Comparison of ENCODE assay signal across 19 mouse cellular contexts in the genomic region with DNA sequence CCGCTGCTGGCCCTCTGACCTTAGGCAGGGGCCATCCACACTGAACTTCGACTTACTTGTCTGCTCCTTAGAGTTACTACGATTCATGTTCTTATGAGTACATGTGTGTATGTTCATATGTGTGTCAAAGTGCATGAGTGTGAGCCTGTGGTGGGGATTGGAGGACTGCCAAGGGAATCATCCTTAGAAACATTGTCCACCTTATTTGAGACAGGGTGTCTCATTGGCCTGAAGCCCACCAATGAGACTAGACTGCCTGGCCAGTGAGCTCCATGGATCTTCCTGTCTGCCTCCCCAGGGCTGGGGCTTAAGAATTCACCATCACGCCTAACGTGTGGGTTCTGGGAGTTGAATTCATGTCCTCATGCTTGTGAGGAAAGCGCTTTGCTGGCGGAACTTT. TPM values are rescaled to one million over a fixed set of nuclear protein-coding genes. Genes with fewer than 3 reads are reported as not detected.
"Had no signal": no experiment of that assay in that cellular context is flagged by ENCODE, and none has a peak within 500 bp of the region (broad histone marks: within the 10 kb centered on the region; RNA-seq: fewer than 3 reads in every experiment).

No protein-coding gene starts in this region.

- DNase-seq: liver, postnatal 0 days; lung, adult 2 months; lung, postnatal 14 days; lung, postnatal 36 days; right cerebral cortex, postnatal 14 days; thymus, adult 2 months; thymus, postnatal 25 days; thymus, postnatal 4 days had no signal

- H3K27ac ChIP-seq: lung, embryonic 15.5 days; macrophage; midbrain, embryonic 13.5 days; midbrain, embryonic 15.5 days; neural tube, embryonic 12.5 days; stomach, embryonic 15.5 days; stomach, postnatal 0 days had no signal

- H3K4me3 ChIP-seq: lung, embryonic 15.5 days; megakaryocyte, embryonic 14.5 days; midbrain, embryonic 13.5 days; midbrain, embryonic 15.5 days; neural tube, embryonic 12.5 days; stomach, embryonic 15.5 days had no signal

RNA-seq across cellular contexts. Expression of a gene that starts 16.8 kb away (rescaled TPM):
- total RNA-seq: megakaryocyte progenitor cell, adult 5-6 weeks; monocyte, adult 5-6 weeks; neutrophil, adult 5-6 weeks had no signal
